Mouse (Mus musculus) liver, postnatal 0 days (tissue): ENCODE measurements at regions not wholly inside any gene's neighbourhood (a gene's known extent, or its start where the extent isn't known, plus 50 kb on each side); places are given as distances from the start of the nearest gene placed in this dataset.

ENCODE experiments used
- CTCF ChIP-seq: sonication (generic); IDR thresholded peaks from 2 replicates; pipeline ENCODE4 v1.5.1; 2016; ENCODE audit warnings: antibody characterized with exemption, low read depth
- EP300 ChIP-seq: IDR thresholded peaks from 2 replicates; pipeline ENCODE4 v1.6.1; 2016; ENCODE audit warnings: antibody characterized with exemption, low read depth, mild to moderate bottlenecking

- TF ChIP-seq CTCF (no peak), EP300 (no peak)
These were observed 165.8 kb upstream of the Nudt12 start for GRCm38 (mm10) chr17:59179018-59179417.
